Mouse (Mus musculus) hindbrain, embryonic 10.5 days (tissue): ENCODE measurements at regions not wholly inside any gene's neighbourhood (a gene's known extent, or its start where the extent isn't known, plus 50 kb on each side); places are given as distances from the start of the nearest gene placed in this dataset.
A peak's percentile ranks its signal among the peaks of the same experiment; 100 is the strongest.

Experiments
- DNase-seq: peaks from one replicate; pipeline ENCODE4 v3.0.0-alpha.2; 2017; ENCODE audit warnings: low spot score
- H3K27ac ChIP-seq: fragments of 300-500 bp; sonication (generic); 2 replicates; pipeline ENCODE4 v1.5.1; 2016; ENCODE audit warnings: mild to moderate bottlenecking, moderate library complexity
- H3K27me3 ChIP-seq: fragments of 300-500 bp; sonication (generic); 2 replicates; pipeline ENCODE4 v1.6.1; 2016; ENCODE audit warnings: mild to moderate bottlenecking; ENCODE audit not compliant: poor library complexity, insufficient read depth, severe bottlenecking
- H3K36me3 ChIP-seq: fragments of 300-500 bp; sonication (generic); 2 replicates; pipeline ENCODE4 v1.6.1; 2016; ENCODE audit warnings: mild to moderate bottlenecking, moderate library complexity
- H3K4me1 ChIP-seq: fragments of 300-500 bp; sonication (generic); replicated peaks from 2 replicates; pipeline ENCODE4 v1.6.1; 2016; ENCODE audit warnings: mild to moderate bottlenecking
- H3K4me3 ChIP-seq: fragments of 300-500 bp; sonication (generic); 2 replicates; pipeline ENCODE4 v1.5.1; 2016; ENCODE audit warnings: mild to moderate bottlenecking, moderate library complexity
- H3K9me3 ChIP-seq: fragments of 300-500 bp; sonication (generic); 2 replicates; pipeline ENCODE4 v1.6.1; 2016; ENCODE audit warnings: mild to moderate bottlenecking, moderate library complexity
- WGBS: fragments of 180-500 bp; shearing (Covaris S2); methylation state at CpG from one replicate; pipeline ENCODE4 v1.1.7; 2016; 5-methylcytosine and 5-hydroxymethylcytosine counted together

GRCm38 (mm10) chr9:116332485-116333118 lies 157.4 kb upstream of the Tgfbr2 start:
- 85% methylated on average over 5 of the region's 5 CpGs for WGBS
- Histone ChIP-seq H3K4me1 (peaks cover 6% of the 10 kb centered on the region; the same call in 1 of the 2 replicates), H3K4me3 (no peak overlapping the region), H3K27me3 (no peaks in the 10 kb centered on the region), H3K27ac (no peak overlapping the region), H3K9me3 (no peaks in the 10 kb centered on the region), H3K36me3 (no peaks in the 10 kb centered on the region)
- DNase-seq = no peak

GRCm38 (mm10) chr9:116331406-116331805 lies 156.2 kb upstream of the Tgfbr2 start:
- Histone ChIP-seq H3K4me1 (peaks cover 6% of the 10 kb centered on the region; the same call in 1 of the 2 replicates), H3K27me3 (no peaks in the 10 kb centered on the region), H3K4me3 (no peak overlapping the region), H3K36me3 (no peaks in the 10 kb centered on the region), H3K9me3 (no peaks in the 10 kb centered on the region), H3K27ac (no peak overlapping the region)
- no peak for DNase-seq
- 95% methylated on average over 2 of the region's 2 CpGs for WGBS

- Histone ChIP-seq H3K27ac (no peak overlapping the region), H3K4me1 (peaks cover 6% of the 10 kb centered on the region; the same call in 1 of the 2 replicates)
- WGBS = 69% methylated on average over 5 of the region's 5 CpGs
Measured at GRCm38 (mm10) chr9:116330796-116331195, 155.6 kb upstream of the Tgfbr2 start.

GRCm38 (mm10) chr9:116329147-116329546 lies 154.0 kb upstream of the Tgfbr2 start:
- no peaks in the 10 kb centered on the region for H3K27me3 ChIP-seq
- WGBS = 89% methylated on average over 5 of the region's 5 CpGs

More at GRCm38 (mm10) chr9:116330796-116331195, 155.6 kb upstream of the Tgfbr2 start:
- H3K9me3 ChIP-seq = no peaks in the 10 kb centered on the region
- DNase-seq = no peak
- H3K4me3 ChIP-seq = no peak overlapping the region
- no peaks in the 10 kb centered on the region for H3K36me3 ChIP-seq
- H3K27me3 ChIP-seq = no peaks in the 10 kb centered on the region

GRCm38 (mm10) chr9:116328201-116328600 lies 153.0 kb upstream of the Tgfbr2 start:
- Histone ChIP-seq H3K9me3 (no peaks in the 10 kb centered on the region), H3K36me3 (no peaks in the 10 kb centered on the region), H3K27me3 (no peaks in the 10 kb centered on the region), H3K27ac (peak overlapping the region; percentile 79), H3K4me1 (peaks cover 6% of the 10 kb centered on the region; the same call in 1 of the 2 replicates), H3K4me3 (no peak overlapping the region)
- WGBS = 11% methylated on average over 3 of the region's 3 CpGs
- no peak for DNase-seq

More at GRCm38 (mm10) chr9:116329147-116329546, 154.0 kb upstream of the Tgfbr2 start:
- peaks cover 6% of the 10 kb centered on the region; the same call in 1 of the 2 replicates for H3K4me1 ChIP-seq
- DNase-seq = no peak
- H3K36me3 ChIP-seq = no peaks in the 10 kb centered on the region
- no peak overlapping the region for H3K4me3 ChIP-seq
- no peak overlapping the region for H3K27ac ChIP-seq
- no peaks in the 10 kb centered on the region for H3K9me3 ChIP-seq

- Histone ChIP-seq H3K4me1 (peaks cover 6% of the 10 kb centered on the region; the same call in 1 of the 2 replicates), H3K27me3 (no peaks in the 10 kb centered on the region), H3K27ac (no peak overlapping the region), H3K36me3 (no peaks in the 10 kb centered on the region), H3K4me3 (no peak overlapping the region), H3K9me3 (no peaks in the 10 kb centered on the region)
- DNase-seq = no peak
- 90% methylated on average over 2 of the region's 2 CpGs for WGBS
Measured at GRCm38 (mm10) chr9:116327080-116327479, 151.9 kb upstream of the Tgfbr2 start.

- no peak overlapping the region for H3K27ac ChIP-seq
- H3K27me3 ChIP-seq = no peaks in the 10 kb centered on the region
- no peak for DNase-seq
- peaks cover 11% of the 10 kb centered on the region; the same call in 1 of the 2 replicates for H3K4me1 ChIP-seq
- no peaks in the 10 kb centered on the region for H3K36me3 ChIP-seq
- 83% methylated on average over 4 of the region's 4 CpGs for WGBS
- H3K4me3 ChIP-seq = no peak overlapping the region
- no peaks in the 10 kb centered on the region for H3K9me3 ChIP-seq
Measured at GRCm38 (mm10) chr9:116324971-116325370, 149.8 kb upstream of the Tgfbr2 start.

- Histone ChIP-seq H3K4me1 (peaks cover 11% of the 10 kb centered on the region; the same call in 1 of the 2 replicates), H3K27me3 (no peaks in the 10 kb centered on the region), H3K27ac (no peak overlapping the region), H3K9me3 (no peaks in the 10 kb centered on the region), H3K36me3 (no peaks in the 10 kb centered on the region), H3K4me3 (no peak overlapping the region)
- DNase-seq = no peak
- WGBS = 78% methylated on average over 9 of the region's 9 CpGs
Measured at GRCm38 (mm10) chr9:116323871-116324721, 148.9 kb upstream of the Tgfbr2 start.

GRCm38 (mm10) chr9:116321908-116322307 lies 146.7 kb upstream of the Tgfbr2 start:
- DNase-seq = no peak
- Histone ChIP-seq H3K36me3 (no peaks in the 10 kb centered on the region), H3K27ac (no peak overlapping the region), H3K4me1 (peaks cover 5% of the 10 kb centered on the region; the same call in 1 of the 2 replicates), H3K9me3 (no peaks in the 10 kb centered on the region), H3K27me3 (no peaks in the 10 kb centered on the region), H3K4me3 (no peak overlapping the region)
- 94% methylated on average over 6 of the region's 6 CpGs for WGBS

GRCm38 (mm10) chr9:116319421-116319820 lies 144.3 kb upstream of the Tgfbr2 start:
- no peaks in the 10 kb centered on the region for H3K36me3 ChIP-seq
- no peak overlapping the region for H3K27ac ChIP-seq
- peaks cover 5% of the 10 kb centered on the region; the same call in 1 of the 2 replicates for H3K4me1 ChIP-seq
- no peak overlapping the region for H3K4me3 ChIP-seq
- no peak for DNase-seq
- H3K9me3 ChIP-seq = no peaks in the 10 kb centered on the region
- 86% methylated on average over 3 of the region's 3 CpGs for WGBS
- no peaks in the 10 kb centered on the region for H3K27me3 ChIP-seq

GRCm38 (mm10) chr9:116316582-116317095 lies 141.5 kb upstream of the Tgfbr2 start:
- 77% methylated on average over 4 of the region's 4 CpGs for WGBS
- no peak for DNase-seq
- no peak overlapping the region for H3K27ac ChIP-seq
- H3K27me3 ChIP-seq = no peaks in the 10 kb centered on the region
- H3K4me3 ChIP-seq = no peak overlapping the region
- H3K9me3 ChIP-seq = no peaks in the 10 kb centered on the region
- no peaks in the 10 kb centered on the region for H3K36me3 ChIP-seq
- H3K4me1 ChIP-seq = peaks cover 5% of the 10 kb centered on the region; the same call in 1 of the 2 replicates

GRCm38 (mm10) chr9:116314803-116315202 lies 139.6 kb upstream of the Tgfbr2 start:
- no peaks in the 10 kb centered on the region for H3K27me3 ChIP-seq
- no peak for DNase-seq

More at GRCm38 (mm10) chr9:116314803-116315202, 139.6 kb upstream of the Tgfbr2 start:
- Histone ChIP-seq H3K27ac (no peak overlapping the region), H3K4me1 (no peaks in the 10 kb centered on the region), H3K36me3 (no peaks in the 10 kb centered on the region), H3K9me3 (no peaks in the 10 kb centered on the region), H3K4me3 (no peak overlapping the region)
